Mouse (Mus musculus) MEL (cell line): ENCODE data around the gene Atp5g3. TPM values are rescaled to one million over a fixed set of nuclear protein-coding genes. Genes with fewer than 3 reads are reported as not detected.
"Not testable (repeated sequence)": the region's sequence is repeated elsewhere in the genome, so short reads cannot be mapped to it uniquely, and the experiment has no call there.

Experiments used
- DNase-seq: peaks from one replicate; pipeline ENCODE4 v3.0.0; 2011; ENCODE audit warnings: low read depth, low spot score
- H3K27ac ChIP-seq: 2 replicates; pipeline ENCODE4 v1.5.1; 2012; ENCODE audit warnings: low read depth, mild to moderate bottlenecking, control low read depth, low read length, moderate library complexity; ENCODE audit not compliant: control insufficient read depth
- H3K27me3 ChIP-seq, 2 experiments: fragments of 150-350 bp in 1 of 2; sonication (generic) in 1 of 2; 2 replicates each; pipeline ENCODE4 v1.6.1; 2012; ENCODE audit warnings: low read length in 2 of 2, mild to moderate bottlenecking in 2 of 2, improper control_type of control experiment in 1 of 2, moderate library complexity in 1 of 2; ENCODE audit not compliant: insufficient read depth in 2 of 2, control insufficient read depth in 1 of 2
- H3K36me3 ChIP-seq, 2 experiments: 2 replicates each; pipeline ENCODE4 v1.6.1; 2012 to 2014; ENCODE audit warnings: low read length in 2 of 2, improper control_type of control experiment in 1 of 2, inconsistent platforms in 1 of 2, mild to moderate bottlenecking in 1 of 2; ENCODE audit not compliant: insufficient read depth in 2 of 2, control insufficient read depth in 1 of 2
- H3K4me1 ChIP-seq, 2 experiments: fragments of 150-350 bp in 1 of 2; sonication (generic) in 1 of 2; 2 replicates each; pipeline ENCODE4 v1.6.1; 2012; ENCODE audit warnings: low read length in 2 of 2, improper control_type of control experiment in 1 of 2, mild to moderate bottlenecking in 1 of 2; ENCODE audit not compliant: insufficient read depth in 2 of 2, control insufficient read depth in 1 of 2
- H3K4me3 ChIP-seq, 2 experiments: fragments of 150-350 bp in 1 of 2; sonication (generic) in 1 of 2; 2 replicates each; pipeline ENCODE4 v1.5.1; 2012; ENCODE audit warnings: low read depth in 2 of 2, low read length in 2 of 2, mild to moderate bottlenecking in 2 of 2, moderate library complexity in 2 of 2, control low read depth in 1 of 2, improper control_type of control experiment in 1 of 2; ENCODE audit not compliant: control insufficient read depth in 1 of 2, insufficient read depth in 1 of 2
- H3K79me2 ChIP-seq: 2 replicates; pipeline ENCODE4 v1.6.1; 2012; ENCODE audit warnings: mild to moderate bottlenecking, low read length, moderate library complexity; ENCODE audit not compliant: control insufficient read depth, poor library complexity, insufficient read depth
- H3K9ac ChIP-seq: 2 replicates; pipeline ENCODE4 v1.6.1; 2012; ENCODE audit warnings: low read depth, mild to moderate bottlenecking, control low read depth, low read length, moderate library complexity; ENCODE audit not compliant: control insufficient read depth, poor library complexity, severe bottlenecking
- H3K9me3 ChIP-seq: fragments of 150-350 bp; sonication (generic); replicated peaks from 2 replicates; pipeline ENCODE4 v1.6.1; 2012; ENCODE audit warnings: mild to moderate bottlenecking, low read length, improper control_type of control experiment, moderate library complexity; ENCODE audit not compliant: insufficient read depth
- CHD2 ChIP-seq: IDR thresholded peaks from 2 replicates; pipeline ENCODE4 v1.6.1; 2011; ENCODE audit warnings: low read length, improper control_type of control experiment
- ELF1 ChIP-seq: IDR thresholded peaks from 2 replicates; pipeline ENCODE4 v1.6.1; 2014; ENCODE audit warnings: low read depth, mild to moderate bottlenecking, inconsistent platforms, low read length, improper control_type of control experiment, moderate library complexity
- EP300 ChIP-seq, 2 experiments: IDR thresholded peaks; 2 replicates each; pipeline ENCODE4 v1.6.1; 2011; ENCODE audit warnings: improper control_type of control experiment in 2 of 2, low read length in 2 of 2, low read depth in 1 of 2, mild to moderate bottlenecking in 1 of 2
- ETS1 ChIP-seq: IDR thresholded peaks from 2 replicates; pipeline ENCODE4 v1.6.1; 2012; ENCODE audit warnings: low read depth, mild to moderate bottlenecking, inconsistent platforms, low read length, improper control_type of control experiment, moderate library complexity
- GABPA ChIP-seq: IDR thresholded peaks from 2 replicates; pipeline ENCODE4 v1.6.1; 2012; ENCODE audit warnings: low read depth, mild to moderate bottlenecking, inconsistent platforms, low read length, improper control_type of control experiment, moderate library complexity
- GATA1 ChIP-seq: IDR thresholded peaks from 2 replicates; pipeline ENCODE4 v1.6.1; 2011; ENCODE audit warnings: low read depth, low read length, improper control_type of control experiment
- HCFC1 ChIP-seq: IDR thresholded peaks from 2 replicates; pipeline ENCODE4 v1.6.1; 2012; ENCODE audit warnings: low read depth, mild to moderate bottlenecking, inconsistent platforms, low read length, improper control_type of control experiment, moderate library complexity
- JUND ChIP-seq: IDR thresholded peaks from 2 replicates; pipeline ENCODE4 v1.6.1; 2011; ENCODE audit warnings: low read depth, mild to moderate bottlenecking, improper control_type of control experiment, low read length
- MAFK ChIP-seq: IDR thresholded peaks from 2 replicates; pipeline ENCODE4 v1.6.1; 2011; ENCODE audit warnings: low read depth, mild to moderate bottlenecking, low read length, improper control_type of control experiment, borderline replicate concordance
- MAX ChIP-seq: IDR thresholded peaks from 2 replicates; pipeline ENCODE4 v1.6.1; 2011; ENCODE audit warnings: low read length, improper control_type of control experiment
- MAZ ChIP-seq: IDR thresholded peaks from 2 replicates; pipeline ENCODE4 v1.6.1; 2012; ENCODE audit warnings: low read depth, mild to moderate bottlenecking, inconsistent platforms, low read length, improper control_type of control experiment
- MEF2A ChIP-seq: IDR thresholded peaks from 2 replicates; pipeline ENCODE4 v1.6.1; 2014; ENCODE audit warnings: low read depth, mild to moderate bottlenecking, inconsistent platforms, low read length, improper control_type of control experiment; ENCODE audit not compliant: poor library complexity, insufficient replicate concordance, severe bottlenecking; ENCODE audit errors: extremely low read depth
- MYB ChIP-seq: IDR thresholded peaks from 2 replicates; pipeline ENCODE4 v1.6.1; 2011; ENCODE audit warnings: mild to moderate bottlenecking, low read depth, low read length, improper control_type of control experiment
- MYC ChIP-seq: IDR thresholded peaks from 2 replicates; pipeline ENCODE4 v1.6.1; 2011; ENCODE audit warnings: low read depth, mild to moderate bottlenecking, low read length, improper control_type of control experiment, moderate library complexity
- NELFE ChIP-seq: IDR thresholded peaks from 2 replicates; pipeline ENCODE4 v1.6.1; 2011; ENCODE audit warnings: low read depth, low read length, improper control_type of control experiment
- NRF1 ChIP-seq: IDR thresholded peaks from 2 replicates; pipeline ENCODE4 v1.6.1; 2014; ENCODE audit warnings: low read depth, mild to moderate bottlenecking, inconsistent platforms, low read length, improper control_type of control experiment, moderate library complexity; ENCODE audit not compliant: poor library complexity, insufficient read depth, severe bottlenecking
- POLR2AphosphoS2 ChIP-seq: IDR thresholded peaks from 2 replicates; pipeline ENCODE4 v1.6.1; 2011; ENCODE audit warnings: low read length, improper control_type of control experiment
- SIN3A ChIP-seq: IDR thresholded peaks from 2 replicates; pipeline ENCODE4 v1.6.1; 2012; ENCODE audit warnings: low read length, improper control_type of control experiment, inconsistent platforms
- TBP ChIP-seq: IDR thresholded peaks from 2 replicates; pipeline ENCODE4 v1.8.0; 2011; ENCODE audit warnings: low read depth, low read length, improper control_type of control experiment
- ZKSCAN1 ChIP-seq: IDR thresholded peaks from 2 replicates; pipeline ENCODE4 v1.6.1; 2012; ENCODE audit warnings: low read depth, mild to moderate bottlenecking, inconsistent platforms, low read length, improper control_type of control experiment, moderate library complexity
- ZNF384 ChIP-seq: IDR thresholded peaks from 2 replicates; pipeline ENCODE4 v1.6.1; 2012; ENCODE audit warnings: low read depth, mild to moderate bottlenecking, inconsistent platforms, low read length, improper control_type of control experiment
- polyA plus RNA-seq, 2 experiments: library from polyadenylated mRNA; stranded (reverse) in 1 of 2; unstranded in 1 of 2; fragments of >175 nt in 1 of 2; fragments of >200 nt in 1 of 2; gene quantifications; 2 replicates each; pipeline versions ENCODE4 v1.2.1 to v1.2.4; 2012; ENCODE audit warnings: low replicate concordance in 2 of 2, low read depth in 1 of 2; ENCODE audit not compliant: insufficient read length in 2 of 2, insufficient read depth in 1 of 2, missing spikeins in 1 of 2
- total RNA-seq: library from RNA; depleted of rRNA; stranded (reverse); fragments of 300-350 nt; gene quantifications from 2 replicates; pipeline ENCODE4 v1.2.3, GENCODE M21; 2012

Gene Atp5g3
- total and polyA plus RNA-seq, 3 experiments, result 199 to 520 (median 503) TPM

DNA sequence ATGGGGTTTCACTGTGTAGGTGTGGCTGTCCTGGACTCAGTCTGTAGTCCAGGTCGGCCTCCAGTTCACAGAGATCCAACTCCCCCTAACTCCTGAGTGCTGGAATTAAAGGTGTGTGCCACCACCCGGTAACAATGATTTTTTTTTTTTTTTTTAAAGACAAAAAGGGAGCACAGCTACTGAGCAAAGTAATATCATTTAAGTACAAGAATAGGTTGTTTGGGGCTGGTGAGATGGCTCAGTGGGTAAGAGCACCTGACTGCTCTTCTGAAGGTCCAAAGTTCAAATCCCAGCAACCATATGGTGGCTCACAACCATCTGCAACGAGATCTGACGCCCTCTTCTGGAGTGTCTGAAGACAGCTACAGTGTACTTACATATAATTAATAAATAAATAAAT lies 14.2 kb downstream of the Atp5g3 start:
- not testable (repeated sequence) for DNase-seq, H3K9me3 ChIP-seq, H3K4me1 ChIP-seq

DNA sequence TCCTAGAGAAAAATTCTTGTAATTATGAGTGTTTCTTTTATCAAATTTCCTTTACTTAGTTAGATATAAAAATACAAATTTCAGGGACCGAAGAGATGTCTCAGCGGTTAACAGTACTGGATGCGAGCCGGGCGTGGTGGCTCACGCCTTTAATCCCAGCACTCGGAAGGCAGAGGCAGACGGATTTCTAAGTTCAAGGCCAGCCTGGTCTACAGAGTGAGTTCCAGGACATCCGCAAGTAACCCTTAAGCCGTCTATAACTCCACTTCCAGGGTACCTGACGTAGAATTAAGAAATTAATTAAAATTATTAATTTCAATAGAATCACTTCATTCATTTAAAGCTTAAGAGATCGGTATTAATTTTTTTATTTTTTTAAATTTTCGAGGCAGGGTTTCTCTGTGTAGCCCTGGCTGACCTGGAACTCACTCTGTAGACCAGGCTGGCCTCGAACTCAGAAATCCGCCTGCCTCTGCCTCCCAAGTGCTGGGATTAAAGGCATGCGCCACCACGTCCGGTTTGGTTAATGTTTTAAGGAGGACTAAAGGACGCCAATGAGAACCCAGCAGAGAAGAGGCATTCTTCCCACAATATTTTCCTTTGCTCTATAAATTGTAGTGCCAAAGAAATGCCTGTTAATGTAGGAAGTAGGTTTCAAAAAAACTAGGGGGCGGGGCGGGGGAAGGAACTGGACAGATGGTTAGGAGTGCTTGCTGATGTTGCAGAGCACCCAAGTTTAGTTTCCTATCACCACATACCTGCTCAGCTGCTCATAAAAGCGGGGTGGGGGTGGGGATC lies 17.5 kb downstream of the Atp5g3 start:
- TF ChIP-seq ETS1 (no peak), CHD2 (no peak), GABPA (no peak), MAX (no peak), MAFK (peak; percentile 94), ELF1 (peak; percentile 44; the same call in 1 of the 2 replicates), TBP (peak; percentile 99)
- H3K27me3 ChIP-seq, result no peaks in the 10 kb centered on the region
- H3K36me3 ChIP-seq, result peaks cover 0 to 9% of the 10 kb centered on the region in 2 experiments; a peak in 2 of 4 replicates
- peak overlapping the region; percentile 75 for H3K9ac ChIP-seq
- no peaks in the 10 kb centered on the region for H3K9me3 ChIP-seq
- DNase-seq, result peak; percentile 73
- peak overlapping the region; percentile 60 to 95 for H3K4me3 ChIP-seq
- H3K4me1 ChIP-seq, result peaks cover 4 to 8% of the 10 kb centered on the region in 2 experiments
- H3K27ac ChIP-seq, result peak overlapping the region; percentile 92
- H3K79me2 ChIP-seq, result peaks cover 26% of the 10 kb centered on the region

More for the DNA sequence above, 14.2 kb downstream of the Atp5g3 start:
- not testable (repeated sequence) for H3K36me3 ChIP-seq
- TF ChIP-seq TBP (peak; percentile 93), ZNF384 (peak; percentile 49)
- TF ChIP-seq, all 39 proteins: peak for 2; not testable (repeated sequence) for 37
- not testable (repeated sequence) for H3K9ac ChIP-seq, H3K27ac ChIP-seq, H3K27me3 ChIP-seq, H3K79me2 ChIP-seq, H3K4me3 ChIP-seq

DNA sequence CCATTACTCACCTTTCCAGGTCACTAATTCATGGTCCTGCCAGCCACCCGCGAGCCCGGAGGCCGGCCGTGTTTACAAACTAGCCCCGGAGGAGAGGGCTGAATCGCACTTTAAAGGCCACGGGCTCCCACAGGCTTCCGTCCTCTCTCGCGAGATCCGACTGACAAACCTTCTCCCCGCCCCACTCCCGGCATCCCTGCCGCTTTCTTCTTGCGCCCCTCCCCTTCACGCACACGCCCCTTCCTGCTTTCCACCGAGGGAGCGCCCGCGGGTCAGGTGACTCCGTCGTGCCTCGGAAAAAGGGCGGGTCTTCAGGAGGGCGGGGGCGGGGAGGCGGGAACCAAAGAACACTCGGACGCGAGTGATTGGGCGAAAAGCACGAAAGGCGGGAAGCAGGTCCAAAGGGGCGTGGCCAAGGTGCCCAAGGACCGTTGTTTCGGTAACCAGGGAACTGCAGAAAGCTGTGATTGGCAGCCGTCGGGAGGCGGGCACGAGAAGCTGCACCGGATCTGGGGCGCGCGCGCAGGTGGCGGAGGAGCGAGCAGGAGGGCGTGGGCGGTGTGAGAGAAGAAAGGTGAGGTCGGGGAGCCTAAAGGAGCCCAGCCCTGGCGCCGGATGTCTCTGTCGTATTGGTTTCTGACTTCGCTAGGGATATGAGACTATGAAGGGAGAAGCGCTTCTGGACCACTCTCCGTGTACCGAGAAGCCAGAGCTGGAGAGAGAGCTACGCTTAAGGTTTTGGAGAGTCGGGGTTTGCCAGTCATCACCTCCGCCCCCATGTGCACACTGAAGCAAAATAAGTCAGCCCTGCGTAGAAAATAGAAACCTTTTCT lies 18.4 kb downstream of the Atp5g3 start, which contains the start of gene Atf2:
Atf2 (minus strand) TSS at position 176 of the 833 bp plus-strand sequence.
- H3K4me3 ChIP-seq, result peak within 1 kb of the TSS; percentile 60 to 98
- H3K9ac ChIP-seq, result peak within 1 kb of the TSS; percentile 99
- peaks cover 4 to 8% of the 10 kb centered on the region in 2 experiments for H3K4me1 ChIP-seq
- H3K27me3 ChIP-seq, result no peaks in the 10 kb centered on the region
- H3K27ac ChIP-seq, result peak within 1 kb of the TSS; percentile 92
- H3K79me2 ChIP-seq, result peaks cover 31% of the 10 kb centered on the region
- DNase-seq, result peak; percentile 99
- peaks cover 5 to 13% of the 10 kb centered on the region in 2 experiments for H3K36me3 ChIP-seq
- H3K9me3 ChIP-seq, result no peaks in the 10 kb centered on the region
- TF ChIP-seq MAX (0 out of 2 replicates have a peak, but pooled peaks have one; percentile 64), POLR2AphosphoS2 (peak; percentile 81), MAZ (0 out of 2 replicates have a peak, but pooled peaks have one; percentile 35), HCFC1 (peak; percentile 89), MEF2A (no peak), MYC (peak; percentile 59), EP300 (IDR thresholded peaks at IDR 0.05; ENCODE audit: low read depth in 1 of 2, low read length in 2 of 2) (0 out of 4 replicates have a peak, but pooled peaks of 1 of the 2 experiments have one; percentile 13), SIN3A (peak; percentile 84), ZKSCAN1 (no peak), NELFE (peak; percentile 79), TBP (peak; percentile 94), JUND (no peak), ZNF384 (no peak), CHD2 (peak; percentile 100), NRF1 (peak; percentile 73), ELF1 (peak; percentile 82), GATA1 (no peak), MYB (no peak)
